Mouse (Mus musculus) kidney, adult 18-20 months (tissue): ENCODE measurements around the gene Elane.

Experiments
- DNase-seq: peaks from one replicate; pipeline ENCODE4 v3.0.0; 2021

The Elane gene

GRCm38 (mm10) chr10:79858416-79859074 is 27.5 kb upstream of the Elane start:
- DNase-seq, result peak; percentile 69

GRCm38 (mm10) chr10:79859116-79859515 is 26.9 kb upstream of the Elane start:
- no peak for DNase-seq

GRCm38 (mm10) chr10:79860079-79860911 is 25.8 kb upstream of the Elane start:
- no peak for DNase-seq

DNA sequence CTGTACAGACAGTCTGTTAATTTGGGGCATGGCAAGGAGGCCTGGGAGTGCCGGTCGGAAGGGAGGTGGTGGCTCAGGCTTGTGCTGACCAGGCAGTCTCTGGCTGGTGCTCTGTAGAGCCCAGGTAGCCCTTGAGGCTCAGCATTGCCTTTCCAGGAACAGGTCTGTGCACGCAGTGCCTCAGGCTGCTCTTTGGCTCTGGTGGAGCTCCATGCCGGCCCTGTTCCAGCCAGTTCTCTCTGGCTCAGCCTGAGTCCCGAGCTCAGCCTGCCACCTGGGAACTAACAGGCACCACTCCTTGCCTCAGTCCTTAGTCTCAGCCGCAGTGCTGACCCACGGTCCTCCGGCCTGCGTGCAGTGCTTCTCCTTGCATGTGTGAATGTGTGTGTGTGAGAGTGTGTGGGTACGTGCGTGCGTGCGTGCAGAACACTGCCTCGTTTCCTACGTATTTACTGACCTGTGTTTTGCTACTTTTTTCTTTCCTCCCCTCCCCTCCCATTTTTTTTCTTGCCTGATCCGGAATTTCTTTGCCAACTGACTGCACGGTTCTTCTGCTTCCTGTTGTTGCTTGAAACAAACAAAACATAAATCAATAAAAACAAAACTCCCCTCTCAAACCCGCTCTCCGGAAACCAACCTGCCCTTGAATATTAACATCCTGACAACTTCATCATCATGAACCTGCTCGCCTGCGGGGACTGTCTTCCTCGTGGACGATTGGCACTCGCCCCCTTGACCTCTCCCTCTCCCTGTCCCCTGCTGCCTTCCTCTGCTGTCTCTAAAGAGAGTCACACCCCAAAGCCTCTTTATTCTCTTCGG is 24.6 kb upstream of the Elane start:
- DNase-seq, result peak; percentile 78

DNA sequence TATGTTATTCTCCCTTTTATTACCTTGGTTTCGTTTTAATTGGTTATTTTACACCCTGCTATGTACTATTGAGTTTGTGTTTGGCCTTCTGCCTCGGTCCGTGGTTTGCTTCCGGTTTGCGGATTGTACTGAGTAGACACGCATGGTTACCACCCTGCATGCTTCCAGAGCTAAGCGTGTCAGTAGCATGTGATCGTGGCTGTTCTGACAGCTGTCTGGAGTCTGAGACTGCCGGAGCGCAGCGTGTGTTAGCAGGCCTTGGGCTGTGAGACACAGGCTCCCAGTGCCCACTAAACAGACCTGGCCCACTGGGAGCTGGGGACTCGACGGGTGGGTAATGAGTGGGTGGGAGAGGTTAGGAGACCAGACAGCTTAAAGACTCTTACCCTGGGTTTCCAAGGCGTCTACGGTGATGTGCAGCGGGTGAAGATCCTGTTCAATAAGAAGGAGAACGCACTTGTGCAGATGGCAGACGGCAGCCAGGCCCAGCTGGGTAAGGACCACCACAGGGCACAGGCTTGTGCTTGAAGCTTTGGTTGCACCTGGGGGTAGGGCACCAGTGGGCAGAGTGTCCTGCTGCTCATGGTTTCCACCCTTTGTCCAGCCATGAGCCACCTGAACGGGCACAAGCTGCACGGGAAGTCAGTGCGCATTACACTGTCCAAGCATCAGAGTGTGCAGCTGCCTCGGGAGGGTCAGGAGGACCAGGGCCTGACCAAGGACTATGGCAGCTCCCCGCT is 23.8 kb upstream of the Elane start:
- DNase-seq, result no peak

GRCm38 (mm10) chr10:79862925-79863324 is 23.1 kb upstream of the Elane start:
- DNase-seq, result no peak

DNA sequence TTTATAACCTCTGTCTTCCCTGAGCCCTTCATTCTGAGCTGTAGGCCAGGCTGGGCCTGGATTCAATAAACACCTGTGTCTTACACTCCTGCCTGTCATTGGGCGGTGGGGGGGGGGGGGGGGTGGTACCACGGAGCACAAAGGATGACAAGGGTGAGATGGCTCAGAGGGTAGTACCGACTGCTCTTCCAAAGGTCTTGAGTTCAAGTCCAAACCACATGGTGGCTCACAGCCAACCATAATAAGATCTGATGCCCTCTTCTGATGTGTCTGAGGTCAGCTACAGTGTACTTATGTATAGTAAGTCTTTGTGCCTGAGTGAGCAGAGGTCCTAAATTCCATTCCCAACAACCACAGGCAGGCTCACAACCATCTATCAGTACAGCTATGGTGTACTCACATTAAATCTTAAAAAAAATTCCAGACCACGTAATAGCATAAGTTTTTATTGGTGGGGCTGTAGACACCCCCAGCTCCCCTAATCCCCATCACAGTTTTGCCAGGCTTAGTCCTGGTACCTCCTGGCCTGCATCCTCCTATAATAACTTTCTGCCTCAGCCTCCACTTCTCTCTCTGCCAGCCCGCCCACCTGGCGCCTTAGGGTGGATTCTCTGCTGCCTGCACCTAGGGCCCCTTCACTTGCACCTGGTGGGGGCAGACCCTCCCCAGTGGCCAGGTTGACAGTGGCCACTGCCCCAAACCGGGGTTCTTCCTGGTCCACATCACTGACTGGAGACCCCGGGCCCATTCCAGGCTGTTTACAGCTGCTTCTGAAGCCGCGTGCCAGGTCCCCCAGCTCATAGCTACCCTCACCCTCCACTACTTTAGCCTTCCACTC is 21.5 kb upstream of the Elane start:
- DNase-seq, result no peak

- no peak for DNase-seq
These were observed 20.9 kb upstream of the Elane start for GRCm38 (mm10) chr10:79865189-79865601.

DNA sequence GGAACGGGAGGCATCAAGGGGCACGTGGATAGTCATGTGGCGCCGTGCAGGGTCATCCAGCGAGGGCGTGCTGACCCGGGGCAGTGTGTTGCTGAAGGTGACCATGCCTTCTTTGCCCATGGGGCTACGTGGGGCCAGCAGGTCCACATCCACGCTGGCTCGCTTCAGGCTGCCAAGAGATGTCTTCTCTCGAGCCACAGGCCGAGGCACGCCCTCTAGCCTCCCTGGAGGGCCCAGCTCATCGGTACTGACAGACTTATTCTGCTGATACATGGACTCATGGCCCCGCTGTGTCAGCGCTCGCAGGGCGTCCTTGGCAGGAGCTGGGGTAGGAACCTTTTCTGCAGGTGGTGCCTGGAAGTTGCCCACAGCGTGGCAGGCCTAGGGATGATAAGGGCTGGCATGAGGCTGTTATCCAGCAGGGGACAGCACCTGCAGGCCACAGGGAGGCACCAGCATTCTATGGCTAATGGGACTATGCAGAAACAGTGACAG is 20.2 kb upstream of the Elane start:
- peak; percentile 72 for DNase-seq

DNA sequence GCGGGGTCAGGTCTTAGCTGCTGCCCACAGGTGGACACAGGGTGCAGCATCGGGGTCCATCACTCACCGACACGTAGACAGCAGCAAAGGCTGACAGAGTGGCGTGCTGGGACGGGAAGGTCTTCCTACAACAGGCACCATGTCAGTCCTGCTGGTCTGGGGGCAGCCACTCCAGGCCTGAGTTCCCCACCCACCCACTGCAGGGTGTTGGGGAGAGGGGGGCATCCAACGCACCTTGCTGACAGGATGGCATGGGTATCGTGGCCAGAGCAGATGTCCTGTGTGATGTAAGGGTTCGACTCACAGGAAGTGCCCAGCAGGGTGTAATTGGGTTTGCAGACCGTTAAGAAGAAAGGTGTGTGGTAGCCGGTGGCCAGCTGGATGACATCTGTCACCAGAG is 19.4 kb upstream of the Elane start:
- no peak for DNase-seq

DNA sequence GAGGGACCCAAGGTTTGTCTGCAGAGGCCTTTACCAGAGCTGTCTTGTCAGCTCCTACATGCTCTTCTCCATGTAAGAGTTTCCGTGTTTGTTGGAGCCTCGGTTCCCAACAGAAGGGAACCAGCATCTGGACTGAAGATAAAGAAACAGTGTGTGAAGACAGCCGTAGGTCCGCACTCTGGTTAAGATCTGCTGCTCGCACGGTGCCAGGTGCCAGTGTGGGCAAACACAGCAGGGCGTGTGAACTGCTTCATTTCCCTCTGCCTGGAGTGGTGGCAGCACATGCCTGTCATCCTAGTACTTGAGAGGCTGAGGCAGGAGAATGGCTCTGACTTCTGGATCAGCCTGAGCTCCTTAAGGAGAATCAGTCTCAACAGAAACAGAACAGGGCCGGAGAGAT is 14.2 kb upstream of the Elane start:
- no peak for DNase-seq

DNA sequence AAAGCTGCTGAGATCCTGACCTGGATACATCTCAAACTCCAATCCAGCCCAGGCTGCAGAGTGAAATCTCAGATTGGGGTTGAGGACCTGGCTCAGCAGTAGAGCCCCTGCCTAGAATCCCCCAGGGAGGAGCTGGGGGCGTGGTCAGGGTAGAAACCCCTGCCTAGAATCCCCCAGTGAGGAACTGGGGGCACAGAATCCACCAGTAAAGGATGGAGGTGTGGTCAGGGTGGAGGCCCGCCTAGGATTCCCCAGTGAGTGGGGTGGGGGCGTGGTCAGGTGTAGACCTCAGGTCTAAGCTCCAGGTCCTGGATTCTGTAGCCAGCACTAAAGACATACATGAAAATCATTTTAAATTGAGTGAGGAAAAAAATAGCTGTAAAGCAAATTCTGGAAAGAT is 13.2 kb upstream of the Elane start:
- no peak for DNase-seq

DNA sequence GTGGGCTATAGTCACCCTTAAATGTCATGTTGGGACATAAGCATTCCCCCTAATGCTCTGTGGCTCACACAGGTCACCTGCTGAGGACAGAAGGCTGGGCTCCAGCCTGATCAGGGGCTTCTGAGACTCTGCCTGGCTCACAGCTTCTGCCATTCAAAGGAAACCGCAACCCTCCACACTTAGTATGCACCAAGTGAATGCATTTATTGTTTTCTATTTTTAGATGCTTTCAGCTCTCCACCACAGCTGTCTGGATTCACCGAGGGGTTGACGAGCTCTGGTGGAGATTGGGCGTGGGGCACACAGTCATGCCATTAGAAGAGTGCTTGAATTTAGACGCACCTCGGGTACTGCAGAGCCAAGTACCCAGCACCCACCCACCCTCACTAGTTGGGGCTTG is 12.7 kb upstream of the Elane start:
- no peak for DNase-seq

GRCm38 (mm10) chr10:79873715-79874289 is 12.2 kb upstream of the Elane start:
- no peak for DNase-seq

- DNase-seq, result peak; percentile 45
These were observed 11.7 kb upstream of the Elane start, which contains the start of the genes Prtn3 and Plppr3 for GRCm38 (mm10) chr10:79874290-79874862. TSS of gene Prtn3 (plus strand) at chr10:79874476. TSS of gene Plppr3 (minus strand) at chr10:79874634.

DNA sequence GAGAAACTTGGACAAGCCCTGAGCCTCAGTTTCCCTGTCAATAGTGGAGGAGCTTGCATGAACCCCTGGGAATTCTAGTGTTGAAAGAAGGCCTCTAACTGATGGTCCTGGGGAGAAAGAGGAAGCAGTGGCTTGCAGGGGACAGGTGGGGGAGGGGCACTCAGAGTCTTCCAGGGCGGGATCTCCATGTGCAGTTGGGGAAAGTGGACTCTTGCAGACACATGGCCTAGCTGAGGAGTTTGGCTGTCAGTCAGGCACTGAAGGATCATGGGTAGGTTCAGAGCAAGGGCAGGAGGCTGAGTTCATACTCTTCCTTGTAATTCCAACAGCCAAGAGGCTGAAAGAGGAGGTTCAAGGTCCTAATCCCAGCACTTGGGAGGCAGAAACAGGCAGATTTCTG is 8.9 kb upstream of the Elane start:
- no peak for DNase-seq

DNA sequence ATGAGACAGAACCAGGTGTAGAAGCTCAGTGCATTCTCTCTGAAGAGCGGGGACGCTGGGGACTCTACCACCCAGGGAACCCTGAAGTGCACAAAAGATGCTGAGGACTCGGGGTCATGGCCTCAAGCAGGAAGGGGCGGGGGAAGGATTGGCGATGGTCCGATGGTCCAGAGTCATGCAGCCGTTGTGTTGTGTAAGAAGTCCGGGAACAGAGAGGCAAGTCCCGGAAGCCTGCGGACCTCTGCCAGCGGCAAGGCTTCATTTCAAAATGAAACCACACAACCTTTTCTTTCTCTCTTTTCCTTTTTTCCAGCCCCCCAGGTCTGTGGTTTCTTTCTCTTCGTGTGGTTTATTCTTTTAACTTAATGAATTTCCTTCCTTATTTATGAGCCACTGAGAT is 8.3 kb upstream of the Elane start:
- DNase-seq, result peak; percentile 52

GRCm38 (mm10) chr10:79879527-79879926 is 6.5 kb upstream of the Elane start:
- no peak for DNase-seq

GRCm38 (mm10) chr10:79880721-79881120 is 5.3 kb upstream of the Elane start:
- DNase-seq, result no peak

DNA sequence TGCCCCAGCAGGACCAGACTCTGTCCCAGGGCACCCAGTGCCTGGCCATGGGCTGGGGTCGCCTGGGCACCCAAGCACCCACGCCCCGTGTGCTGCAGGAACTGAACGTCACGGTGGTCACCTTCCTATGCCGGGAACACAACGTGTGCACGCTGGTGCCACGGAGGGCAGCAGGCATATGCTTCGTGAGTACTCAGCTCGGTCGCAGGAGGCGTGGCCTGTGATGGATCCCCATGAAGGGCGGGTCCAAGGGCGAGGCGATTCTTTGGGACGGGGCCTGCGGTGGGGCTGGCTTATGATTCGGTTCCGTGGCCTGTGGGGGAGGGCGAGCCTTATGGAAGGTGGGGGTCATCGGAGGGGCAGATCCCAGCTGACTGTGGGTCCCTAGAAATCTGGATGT is 4.1 kb upstream of the Elane start:
- DNase-seq, result no peak
